Mouse (Mus musculus) liver, adult 2 months (tissue): ENCODE data around the gene Gm26938.

Experiments
- CTCF ChIP-seq: fragments of 200-500 bp; IDR thresholded peaks from 2 replicates; pipeline ENCODE4 v1.5.1; 2011; ENCODE audit warnings: low read depth, low read length, control low read depth
- POLR2A ChIP-seq: fragments of 200-500 bp; IDR thresholded peaks from 2 replicates; pipeline ENCODE4 v1.6.1; 2011; ENCODE audit warnings: low read length, control low read depth; ENCODE audit not compliant: insufficient read depth; ENCODE audit errors: extremely low read depth

DNA sequence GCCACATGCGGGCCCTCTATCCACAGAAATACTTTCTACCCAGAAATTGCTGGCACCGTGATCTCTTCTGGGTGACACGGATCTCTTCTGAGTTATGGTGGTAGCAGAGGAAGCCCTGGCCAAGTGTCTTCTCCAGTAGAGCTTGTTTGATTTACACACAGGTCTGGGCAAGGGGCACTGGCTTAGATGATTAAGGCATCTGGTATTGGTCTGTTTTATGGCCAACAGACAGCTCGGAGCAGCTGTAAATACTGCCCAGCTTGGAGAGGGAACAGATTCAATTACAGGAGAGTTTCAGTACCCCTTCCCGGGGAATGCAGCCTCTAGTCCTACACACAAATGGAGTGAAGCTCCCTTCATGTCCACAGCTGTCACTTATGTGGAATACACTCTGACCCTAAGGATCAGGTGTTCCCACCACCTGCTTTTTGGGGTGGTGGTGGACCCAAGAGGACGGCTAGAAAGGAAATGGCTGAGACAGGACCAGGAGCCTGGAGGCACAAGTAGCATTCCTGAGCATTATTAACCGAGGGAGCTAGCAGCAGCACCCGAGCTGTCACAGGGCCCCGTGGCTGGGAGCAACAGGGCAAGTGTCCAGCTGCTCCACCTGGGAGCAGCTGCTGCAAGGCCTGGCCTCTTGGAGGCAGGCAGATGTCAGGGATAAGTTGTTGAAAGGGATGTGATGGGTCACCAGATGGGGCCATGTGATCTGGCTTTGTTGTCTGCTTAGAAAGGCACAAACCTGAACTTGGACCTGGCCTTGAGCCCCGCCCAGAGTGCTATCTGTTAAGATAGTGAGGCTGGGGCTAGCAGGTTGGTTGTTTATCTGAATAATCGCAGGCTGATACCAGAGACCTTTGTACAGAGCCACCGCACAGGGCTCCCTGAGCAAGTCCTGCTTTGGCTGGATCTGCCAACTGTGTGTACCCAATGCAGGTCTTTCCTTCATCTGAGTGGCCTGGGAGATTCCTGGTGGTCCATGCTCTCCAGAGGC is 4.4 kb downstream of the Gm26938 start:
- TF ChIP-seq POLR2A (0 out of 2 replicates have a peak, but pooled peaks have one; percentile 38), CTCF (peak; percentile 20; the same call in 1 of the 2 replicates)
